Mouse (Mus musculus) G1E (cell line): Measurements from ENCODE around the gene Cacna1c. TPM values are rescaled to one million over a fixed set of nuclear protein-coding genes. Genes with fewer than 3 reads are reported as not detected.

Experiments used
- ATAC-seq: 2 replicates; pipeline ENCODE4 v1.8.0; 2016; ENCODE audit warnings: mild to moderate bottlenecking; ENCODE audit not compliant: insufficient number of reproducible peaks, poor library complexity, low FRiP score, severe bottlenecking; ENCODE audit errors: extremely low read depth
- DNase-seq: peaks from one replicate; pipeline ENCODE4 v3.0.0; 2012; ENCODE audit warnings: low spot score
- H3K27me3 ChIP-seq: 2 replicates; pipeline ENCODE4 v1.6.1; 2012; ENCODE audit warnings: mild to moderate bottlenecking, low read length, inconsistent platforms; ENCODE audit not compliant: insufficient read depth
- H3K36me3 ChIP-seq: replicated peaks from 2 replicates; pipeline ENCODE3; 2012; ENCODE audit warnings: mild to moderate bottlenecking, inconsistent platforms
- H3K4me1 ChIP-seq: 2 replicates; pipeline ENCODE4 v1.6.1; 2012; ENCODE audit warnings: low read depth, low read length, inconsistent platforms, mixed read lengths; ENCODE audit not compliant: insufficient read depth
- H3K4me3 ChIP-seq: 2 replicates; pipeline ENCODE4 v1.5.1; 2012; ENCODE audit warnings: low read depth, mild to moderate bottlenecking, inconsistent platforms, low read length, moderate library complexity, mixed read lengths
- H3K9me3 ChIP-seq: replicated peaks from 2 replicates; pipeline ENCODE4 v1.6.1; 2012; ENCODE audit warnings: inconsistent platforms
- CTCF ChIP-seq: IDR thresholded peaks from 2 replicates; pipeline ENCODE4 v1.5.1; 2012; ENCODE audit warnings: low read depth, low read length, inconsistent platforms, mixed read lengths
- GATA1 ChIP-seq: IDR thresholded peaks from 2 replicates; pipeline ENCODE4 v1.6.1; 2012; ENCODE audit warnings: borderline replicate concordance, low read length, inconsistent platforms, mixed read lengths
- GATA2 ChIP-seq: IDR thresholded peaks from 2 replicates; pipeline ENCODE4 v1.6.1; 2012; ENCODE audit warnings: low read depth, low read length, inconsistent platforms, borderline replicate concordance
- POLR2AphosphoS5 ChIP-seq: IDR thresholded peaks from 2 replicates; pipeline ENCODE4 v1.6.1; 2012; ENCODE audit warnings: low read depth, low read length, inconsistent platforms; ENCODE audit not compliant: insufficient replicate concordance
- TAL1 ChIP-seq: conservative IDR thresholded peaks from 2 replicates; pipeline ENCODE4 v1.6.1; 2012; ENCODE audit warnings: low read depth, low read length, inconsistent platforms, mixed read lengths
- polyA plus RNA-seq: library from polyadenylated mRNA; stranded (reverse); fragments of >175 nt; gene quantifications from 2 replicates; pipeline ENCODE4 v1.2.3, GENCODE M21; 2012
- total RNA-seq, 2 experiments: library from RNA; stranded (forward) in 1 of 2; stranded (reverse) in 1 of 2; fragments of 200-1000 nt in 1 of 2; fragments of >200 nt in 1 of 2; fragmentation: Nextera tagmentation in 1 of 2; gene quantifications; 2 replicates each; pipeline ENCODE4 v1.2.3; 2014 to 2017

Cacna1c gene
- total and polyA plus RNA-seq, 3 experiments: 0.11 TPM; not detected in 2

GRCm38 (mm10) chr6:119013168-119014098, 182.8 kb downstream of the Cacna1c start:
- Histone ChIP-seq H3K27me3 (no peaks in the 10 kb centered on the region), H3K4me1 (no peaks in the 10 kb centered on the region), H3K36me3 (no peaks in the 10 kb centered on the region), H3K4me3 (no peak overlapping the region), H3K9me3 (peaks cover 39% of the 10 kb centered on the region)
- TF ChIP-seq GATA1 (no peak), TAL1 (no peak), GATA2 (no peak), CTCF (no peak), POLR2AphosphoS5 (no peak)
- DNase-seq (no peak), ATAC-seq (no peak)

- TF ChIP-seq TAL1: no peak
- TF ChIP-seq GATA2: no peak
- TF ChIP-seq CTCF: no peak
- no peak for TF ChIP-seq GATA1
- no peak for TF ChIP-seq POLR2AphosphoS5
- Histone ChIP-seq H3K9me3 (peaks cover 45% of the 10 kb centered on the region), H3K27me3 (no peaks in the 10 kb centered on the region), H3K36me3 (no peaks in the 10 kb centered on the region), H3K4me3 (no peak overlapping the region), H3K4me1 (no peaks in the 10 kb centered on the region)
- ATAC-seq (no peak), DNase-seq (no peak)
Measured at GRCm38 (mm10) chr6:119010875-119011274, 185.3 kb downstream of the Cacna1c start.

GRCm38 (mm10) chr6:119009526-119009925, 186.7 kb downstream of the Cacna1c start:
- Histone ChIP-seq H3K9me3 (peaks cover 46% of the 10 kb centered on the region), H3K27me3 (no peaks in the 10 kb centered on the region), H3K36me3 (no peaks in the 10 kb centered on the region), H3K4me1 (no peaks in the 10 kb centered on the region), H3K4me3 (no peak overlapping the region)
- TF ChIP-seq POLR2AphosphoS5 (no peak), CTCF (no peak), GATA2 (no peak), TAL1 (no peak), GATA1 (no peak)
- ATAC-seq: no peak
- DNase-seq: no peak

- H3K4me3 ChIP-seq: no peak overlapping the region
- peaks cover 54% of the 10 kb centered on the region for H3K9me3 ChIP-seq
- H3K36me3 ChIP-seq: no peaks in the 10 kb centered on the region
- DNase-seq (no peak), ATAC-seq (no peak)
- TF ChIP-seq CTCF: no peak
- H3K4me1 ChIP-seq: no peaks in the 10 kb centered on the region
- no peaks in the 10 kb centered on the region for H3K27me3 ChIP-seq
Measured at GRCm38 (mm10) chr6:119008638-119009166, 187.5 kb downstream of the Cacna1c start.

- Histone ChIP-seq H3K27me3 (no peaks in the 10 kb centered on the region), H3K4me3 (no peak overlapping the region), H3K4me1 (no peaks in the 10 kb centered on the region), H3K36me3 (no peaks in the 10 kb centered on the region), H3K9me3 (peaks cover 71% of the 10 kb centered on the region)
- TF ChIP-seq GATA1: no peak
- no peak for TF ChIP-seq TAL1
- TF ChIP-seq POLR2AphosphoS5: no peak
- no peak for TF ChIP-seq CTCF
- no peak for TF ChIP-seq GATA2
- ATAC-seq: no peak
- DNase-seq: no peak
Measured at GRCm38 (mm10) chr6:119004596-119004995, 191.6 kb downstream of the Cacna1c start.

GRCm38 (mm10) chr6:119001442-119001841, 194.8 kb downstream of the Cacna1c start:
- TF ChIP-seq GATA1 (no peak), TAL1 (no peak), GATA2 (no peak), CTCF (no peak), POLR2AphosphoS5 (no peak)
- ATAC-seq (no peak), DNase-seq (no peak)
- Histone ChIP-seq H3K4me3 (no peak overlapping the region), H3K27me3 (no peaks in the 10 kb centered on the region), H3K36me3 (no peaks in the 10 kb centered on the region), H3K9me3 (peaks cover 64% of the 10 kb centered on the region), H3K4me1 (no peaks in the 10 kb centered on the region)
